Mouse (Mus musculus): ENCODE data around the gene Gabrq.

Gene Gabrq

GRCm38 (mm10) chrX:72824776-72825588 is at the start of gene Gabrq:
Gabrq (plus strand) TSS chrX:72825178.
- in situ Hi-C loops (cut with MseI, MboI) = loop anchor here in 1 of 2 experiments (25.0 kb wide), 1 partner anchor 813 kb away; no protein-coding TSS in a partner anchor

GRCm38 (mm10) chrX:72788773-72789557 is 36.0 kb upstream of the Gabrq start:
- in situ Hi-C loops (cut with MseI, MboI) = no loop called here

GRCm38 (mm10) chrX:72789558-72789871 is 35.5 kb upstream of the Gabrq start:
- in situ Hi-C loops (cut with MseI, MboI) = no loop called here

GRCm38 (mm10) chrX:72819594-72819993 is 5.4 kb upstream of the Gabrq start:
- in situ Hi-C loops (cut with MseI, MboI) = loop anchor here in 1 of 2 experiments (25.0 kb wide), 1 partner anchor 807 kb away; no protein-coding TSS in a partner anchor

- in situ Hi-C loops (cut with MseI, MboI) = loop anchor here in 1 of 2 experiments (25.0 kb wide), 1 partner anchor 811 kb away; no protein-coding TSS in a partner anchor
Observed at GRCm38 (mm10) chrX:72823310-72823709, 1.7 kb upstream of the Gabrq start.

- in situ Hi-C loops (cut with MseI, MboI) = no loop called here
Observed at GRCm38 (mm10) chrX:72825589-72825905, 569 bp downstream of the Gabrq start.

Data from mouse trophoblast stem cell (cell line).